Mouse (Mus musculus): ENCODE results near the gene Ppp1r13l. TPM values are rescaled to one million over a fixed set of nuclear protein-coding genes. Genes with fewer than 3 reads are reported as not detected.
A peak's percentile ranks its signal among the peaks of the same experiment; 100 is the strongest.

Gene Ppp1r13l
- polyA plus RNA-seq, 1 experiment: 16.5 TPM

GRCm38 (mm10) chr7:19365376-19365775 is 5.8 kb downstream of the Ppp1r13l start:
- no peak for DNase-seq (ENCODE audit: low spot score)

- DNase-seq (ENCODE audit: low spot score): no peak
Measured at GRCm38 (mm10) chr7:19368380-19368779, 8.8 kb downstream of the Ppp1r13l start.

- no peak for DNase-seq (ENCODE audit: low spot score)
Measured at GRCm38 (mm10) chr7:19369823-19370425, 10.4 kb downstream of the Ppp1r13l start.

GRCm38 (mm10) chr7:19373367-19373766 is 13.8 kb downstream of the Ppp1r13l start:
- no peak for DNase-seq (ENCODE audit: low spot score)

GRCm38 (mm10) chr7:19375368-19375767 is 15.8 kb downstream of the Ppp1r13l start:
- no peak for DNase-seq (ENCODE audit: low spot score)

- DNase-seq (ENCODE audit: low spot score): no peak
Measured at GRCm38 (mm10) chr7:19376019-19376418, 16.5 kb downstream of the Ppp1r13l start.

GRCm38 (mm10) chr7:19378049-19378448 is 18.5 kb downstream of the Ppp1r13l start:
- no peak for DNase-seq (ENCODE audit: low spot score)

GRCm38 (mm10) chr7:19381377-19382165 is 22.0 kb downstream of the Ppp1r13l start, which contains the start of gene Ercc2:
Gene Ercc2, plus strand, starts transcription at chr7:19382010.
- peak; percentile 98 for DNase-seq (ENCODE audit: low spot score)

GRCm38 (mm10) chr7:19382166-19382541 is 22.6 kb downstream of the Ppp1r13l start:
- DNase-seq (ENCODE audit: low spot score): no peak

GRCm38 (mm10) chr7:19383708-19384107 is 24.2 kb downstream of the Ppp1r13l start:
- no peak for DNase-seq (ENCODE audit: low spot score)

GRCm38 (mm10) chr7:19388699-19389413 is 29.3 kb downstream of the Ppp1r13l start:
- DNase-seq (ENCODE audit: low spot score): no peak

GRCm38 (mm10) chr7:19394484-19394883 is 34.9 kb downstream of the Ppp1r13l start:
- DNase-seq (ENCODE audit: low spot score): no peak

- no peak for DNase-seq (ENCODE audit: low spot score)
Measured at GRCm38 (mm10) chr7:19399496-19400280, 40.1 kb downstream of the Ppp1r13l start.

GRCm38 (mm10) chr7:19400946-19401345 is 41.4 kb downstream of the Ppp1r13l start:
- no peak for DNase-seq (ENCODE audit: low spot score)

GRCm38 (mm10) chr7:19402535-19403112 is 43.1 kb downstream of the Ppp1r13l start:
- DNase-seq (ENCODE audit: low spot score): no peak

- DNase-seq (ENCODE audit: low spot score): peak; percentile 69
Measured at GRCm38 (mm10) chr7:19403731-19404296, 44.3 kb downstream of the Ppp1r13l start, which contains the start of gene Klc3. Gene Klc3, minus strand, starts transcription at chr7:19404104.

GRCm38 (mm10) chr7:19404476-19404875 is 44.9 kb downstream of the Ppp1r13l start, which contains the start of gene Ckm:
Gene Ckm, plus strand, starts transcription at chr7:19404776.
- DNase-seq (ENCODE audit: low spot score): no peak

- DNase-seq (ENCODE audit: low spot score): peak; percentile 75
Measured at GRCm38 (mm10) chr7:19405417-19405816, 45.9 kb downstream of the Ppp1r13l start.

- DNase-seq (ENCODE audit: low spot score): no peak
Measured at GRCm38 (mm10) chr7:19409753-19410152, 50.2 kb downstream of the Ppp1r13l start.

- peak; percentile 44 for DNase-seq (ENCODE audit: low spot score)
Measured at GRCm38 (mm10) chr7:19410766-19411344, 51.3 kb downstream of the Ppp1r13l start.
